In genomic region chr3:150416447-150416846, GRCm38 (mm10) we compare ENCODE assay signal across 26 mouse cellular contexts.
"Had no signal": no experiment of that assay in that cellular context is flagged by ENCODE, and none has a peak within 500 bp of the region (broad histone marks: within the 10 kb centered on the region; RNA-seq: fewer than 3 reads in every experiment).

No protein-coding gene starts in this region.

- H3K36me3 ChIP-seq: heart, embryonic 10.5 days; heart, embryonic 12.5 days; hindbrain, embryonic 13.5 days; hindbrain, embryonic 15.5 days; kidney, embryonic 15.5 days; limb, embryonic 10.5 days; limb, embryonic 12.5 days; liver, embryonic 13.5 days; liver, embryonic 15.5 days had no signal

- H3K9me3 ChIP-seq: heart, embryonic 10.5 days; heart, embryonic 12.5 days; hindbrain, embryonic 13.5 days; hindbrain, embryonic 15.5 days; kidney, embryonic 15.5 days; limb, embryonic 10.5 days; limb, embryonic 12.5 days; liver, embryonic 13.5 days; liver, embryonic 15.5 days had no signal

- H3K27ac ChIP-seq: heart, embryonic 10.5 days; hindbrain, embryonic 13.5 days; hindbrain, embryonic 15.5 days; hindbrain, postnatal 0 days; kidney, embryonic 15.5 days; kidney, postnatal 0 days; layer of hippocampus, adult 2 months; left cerebral cortex, adult 2 months; limb, embryonic 10.5 days; limb, embryonic 12.5 days; liver, embryonic 13.5 days; liver, embryonic 15.5 days had no signal

- H3K4me2 ChIP-seq: heart, embryonic 12.5 days; hindbrain, embryonic 13.5 days; hindbrain, embryonic 15.5 days; kidney, embryonic 15.5 days; limb, embryonic 12.5 days; liver, embryonic 11.5 days; liver, embryonic 13.5 days; liver, embryonic 15.5 days had no signal

- H3K4me1 ChIP-seq: heart, embryonic 10.5 days; hindbrain, embryonic 13.5 days; hindbrain, embryonic 15.5 days; kidney, embryonic 15.5 days; limb, embryonic 10.5 days; limb, embryonic 12.5 days; liver, embryonic 13.5 days; liver, embryonic 15.5 days had no signal

- H3K4me3 ChIP-seq: heart, embryonic 10.5 days; heart, embryonic 12.5 days; hindbrain, embryonic 13.5 days; hindbrain, embryonic 15.5 days; kidney, embryonic 15.5 days; layer of hippocampus, adult 2 months; left cerebral cortex, adult 2 months; limb, embryonic 10.5 days; limb, embryonic 12.5 days; liver, embryonic 13.5 days; liver, embryonic 15.5 days had no signal

- H3K9ac ChIP-seq: heart, embryonic 12.5 days; hindbrain, embryonic 13.5 days; hindbrain, embryonic 15.5 days; kidney, embryonic 15.5 days; limb, embryonic 12.5 days; liver, embryonic 13.5 days; liver, embryonic 15.5 days had no signal

- ATAC-seq: hindbrain, postnatal 0 days; intestine, embryonic 16.5 days had no signal

- DNase-seq: gastrocnemius, postnatal 10 days; gastrocnemius, postnatal 25 days; heart, adult 18-20 months; heart, postnatal 10 days; heart, postnatal 4 days; kidney, adult 11 months; kidney, adult 2 months; kidney, adult 9 months; kidney, postnatal 14 days; kidney, postnatal 4 days; liver; liver, embryonic 13.5 days had no signal

- H3K27me3 ChIP-seq: heart, embryonic 12.5 days; hindbrain, embryonic 13.5 days; hindbrain, embryonic 15.5 days; kidney, embryonic 15.5 days; limb, embryonic 12.5 days; liver, embryonic 13.5 days; liver, embryonic 15.5 days had no signal
